28 mouse cellular contexts compared by ENCODE assay signal in genomic region chr1:122889100-122889499, GRCm38 (mm10).
"Had no signal": no experiment of that assay in that cellular context is flagged by ENCODE, and none has a peak within 500 bp of the region (broad histone marks: within the 10 kb centered on the region; RNA-seq: fewer than 3 reads in every experiment).

No protein-coding gene starts in this region.

- H3K9ac ChIP-seq: embryonic facial prominence, embryonic 12.5 days; embryonic facial prominence, embryonic 13.5 days; embryonic facial prominence, embryonic 15.5 days; forebrain, embryonic 12.5 days; forebrain, embryonic 13.5 days; forebrain, embryonic 15.5 days; forebrain, postnatal 0 days had no signal

- H3K4me1 ChIP-seq: embryonic facial prominence, embryonic 10.5 days; embryonic facial prominence, embryonic 12.5 days; embryonic facial prominence, embryonic 13.5 days; embryonic facial prominence, embryonic 15.5 days; forebrain, embryonic 10.5 days; forebrain, embryonic 12.5 days; forebrain, embryonic 13.5 days; forebrain, embryonic 15.5 days had no signal

- H3K4me2 ChIP-seq: embryonic facial prominence, embryonic 12.5 days; embryonic facial prominence, embryonic 13.5 days; embryonic facial prominence, embryonic 15.5 days; forebrain, embryonic 12.5 days; forebrain, embryonic 13.5 days; forebrain, embryonic 15.5 days had no signal

- H3K27ac ChIP-seq: embryonic facial prominence, embryonic 10.5 days; embryonic facial prominence, embryonic 12.5 days; embryonic facial prominence, embryonic 13.5 days; embryonic facial prominence, embryonic 15.5 days; forebrain, embryonic 10.5 days; forebrain, embryonic 12.5 days; forebrain, embryonic 13.5 days; forebrain, embryonic 15.5 days; gastrocnemius, adult 2 months had no signal

- H3K27me3 ChIP-seq: embryonic facial prominence, embryonic 12.5 days; embryonic facial prominence, embryonic 13.5 days; embryonic facial prominence, embryonic 15.5 days; forebrain, embryonic 12.5 days; forebrain, embryonic 13.5 days; forebrain, embryonic 15.5 days had no signal

- DNase-seq: cerebellum, adult 18-20 months; cerebellum, adult 2 months; cerebellum, adult 8-10 months; cerebellum, adult 9-10 months; cerebellum, adult 9-11 months; cerebellum, postnatal 10 days; cerebellum, postnatal 14 days; cerebellum, postnatal 25 days; cerebellum, postnatal 36 days; embryo, embryonic 11 days; forebrain, postnatal 0 days; gastrocnemius, adult 2 months; gastrocnemius, postnatal 10 days; gastrocnemius, postnatal 14 days; gastrocnemius, postnatal 25 days; gastrocnemius, postnatal 36 days; heart, adult 11 months had no signal

- H3K36me3 ChIP-seq: embryonic facial prominence, embryonic 10.5 days; embryonic facial prominence, embryonic 12.5 days; embryonic facial prominence, embryonic 13.5 days; embryonic facial prominence, embryonic 15.5 days; forebrain, embryonic 10.5 days; forebrain, embryonic 12.5 days; forebrain, embryonic 15.5 days had no signal

- H3K4me3 ChIP-seq: embryonic facial prominence, embryonic 10.5 days; embryonic facial prominence, embryonic 12.5 days; embryonic facial prominence, embryonic 13.5 days; embryonic facial prominence, embryonic 15.5 days; erythroblast, embryonic 14.5 days; forebrain, embryonic 10.5 days; forebrain, embryonic 12.5 days; forebrain, embryonic 13.5 days; forebrain, embryonic 15.5 days; gastrocnemius, adult 2 months had no signal

- ATAC-seq: forebrain, embryonic 13.5 days; forebrain, embryonic 14.5 days; forebrain, embryonic 15.5 days; forebrain, embryonic 16.5 days; forebrain, postnatal 0 days had no signal

- H3K9me3 ChIP-seq: embryonic facial prominence, embryonic 10.5 days; embryonic facial prominence, embryonic 12.5 days; embryonic facial prominence, embryonic 13.5 days; embryonic facial prominence, embryonic 15.5 days; forebrain, embryonic 10.5 days; forebrain, embryonic 12.5 days; forebrain, embryonic 13.5 days; forebrain, embryonic 15.5 days had no signal
